Mouse (Mus musculus): Measurements from ENCODE around the gene Unc79. TPM values are rescaled to one million over a fixed set of nuclear protein-coding genes. Genes with fewer than 3 reads are reported as not detected.

Gene Unc79
- polyA plus RNA-seq, 1 experiment from 2014 or later, result 11.3 TPM

- no peak overlapping the region for H3K27ac ChIP-seq
- H3K4me2 ChIP-seq (replicated peaks), result no peak overlapping the region
- no peak overlapping the region for H3K4me3 ChIP-seq (replicated peaks; ENCODE audit: low read length)
- no peaks in the 10 kb centered on the region for H3K27me3 ChIP-seq (ENCODE audit: control insufficient read depth, insufficient read depth, low read length)
- H3K36me3 ChIP-seq (replicated peaks; ENCODE audit: control insufficient read depth, insufficient read depth), result peaks cover 34% of the 10 kb centered on the region
- ATAC-seq (ENCODE audit: low FRiP score) (no peak), DNase-seq (ENCODE audit: low spot score) (no peak)
- H3K9ac ChIP-seq, result no peak overlapping the region
- WGBS, result 95% methylated on average over 1 of the region's 1 CpGs
- no peaks in the 10 kb centered on the region for H3K9me3 ChIP-seq (ENCODE audit: control insufficient read depth, low read length)
- no peaks in the 10 kb centered on the region for H3K4me1 ChIP-seq (replicated peaks; ENCODE audit: control insufficient read depth, insufficient read depth, low read length)
Measured at GRCm38 (mm10) chr12:103099185-103099584, 150.5 kb downstream of the Unc79 start.

GRCm38 (mm10) chr12:103100088-103100487 is 151.4 kb downstream of the Unc79 start:
- no peak for ATAC-seq (ENCODE audit: low FRiP score)
- no peak for DNase-seq (ENCODE audit: low spot score)
- H3K36me3 ChIP-seq (replicated peaks; ENCODE audit: control insufficient read depth, insufficient read depth), result peaks cover 35% of the 10 kb centered on the region
- no peak overlapping the region for H3K9ac ChIP-seq
- no peak overlapping the region for H3K4me2 ChIP-seq (replicated peaks)
- no peaks in the 10 kb centered on the region for H3K4me1 ChIP-seq (replicated peaks; ENCODE audit: control insufficient read depth, insufficient read depth, low read length)
- no peaks in the 10 kb centered on the region for H3K27me3 ChIP-seq (ENCODE audit: control insufficient read depth, insufficient read depth, low read length)
- no peak overlapping the region for H3K4me3 ChIP-seq (replicated peaks; ENCODE audit: low read length)
- 62% methylated on average over 5 of the region's 5 CpGs for WGBS
- H3K27ac ChIP-seq, result no peak overlapping the region
- H3K9me3 ChIP-seq (ENCODE audit: control insufficient read depth, low read length), result no peaks in the 10 kb centered on the region

GRCm38 (mm10) chr12:103103041-103103440 is 154.4 kb downstream of the Unc79 start:
- no peak overlapping the region for H3K4me3 ChIP-seq (replicated peaks; ENCODE audit: low read length)
- WGBS, result 54% methylated on average over 2 of the region's 2 CpGs

GRCm38 (mm10) chr12:103103601-103104000 is 154.9 kb downstream of the Unc79 start:
- Histone ChIP-seq H3K4me2 (replicated peaks) (no peak overlapping the region), H3K27ac (no peak overlapping the region), H3K4me1 (replicated peaks; ENCODE audit: control insufficient read depth, insufficient read depth, low read length) (no peaks in the 10 kb centered on the region), H3K9me3 (ENCODE audit: control insufficient read depth, low read length) (no peaks in the 10 kb centered on the region), H3K4me3 (replicated peaks; ENCODE audit: low read length) (no peak overlapping the region), H3K36me3 (replicated peaks; ENCODE audit: control insufficient read depth, insufficient read depth) (peaks cover 38% of the 10 kb centered on the region), H3K27me3 (ENCODE audit: control insufficient read depth, insufficient read depth, low read length) (no peaks in the 10 kb centered on the region), H3K9ac (no peak overlapping the region)
- WGBS, result 35% methylated on average over 5 of the region's 5 CpGs
- ATAC-seq (ENCODE audit: low FRiP score) (no peak), DNase-seq (ENCODE audit: low spot score) (no peak)

More at GRCm38 (mm10) chr12:103103041-103103440, 154.4 kb downstream of the Unc79 start:
- H3K27ac ChIP-seq, result no peak overlapping the region
- H3K9ac ChIP-seq, result no peak overlapping the region
- H3K9me3 ChIP-seq (ENCODE audit: control insufficient read depth, low read length), result no peaks in the 10 kb centered on the region
- H3K4me2 ChIP-seq (replicated peaks), result no peak overlapping the region
- H3K36me3 ChIP-seq (replicated peaks; ENCODE audit: control insufficient read depth, insufficient read depth), result peaks cover 36% of the 10 kb centered on the region
- DNase-seq (ENCODE audit: low spot score) (no peak), ATAC-seq (ENCODE audit: low FRiP score) (no peak)
- no peaks in the 10 kb centered on the region for H3K4me1 ChIP-seq (replicated peaks; ENCODE audit: control insufficient read depth, insufficient read depth, low read length)
- no peaks in the 10 kb centered on the region for H3K27me3 ChIP-seq (ENCODE audit: control insufficient read depth, insufficient read depth, low read length)

- WGBS, result 92% methylated on average over 7 of the region's 7 CpGs
- Histone ChIP-seq H3K4me3 (replicated peaks; ENCODE audit: low read length) (no peak overlapping the region), H3K9me3 (ENCODE audit: control insufficient read depth, low read length) (no peaks in the 10 kb centered on the region), H3K36me3 (replicated peaks; ENCODE audit: control insufficient read depth, insufficient read depth) (peaks cover 83% of the 10 kb centered on the region), H3K27me3 (ENCODE audit: control insufficient read depth, insufficient read depth, low read length) (no peaks in the 10 kb centered on the region), H3K9ac (no peak overlapping the region), H3K27ac (no peak overlapping the region), H3K4me2 (replicated peaks) (no peak overlapping the region), H3K4me1 (replicated peaks; ENCODE audit: control insufficient read depth, insufficient read depth, low read length) (no peaks in the 10 kb centered on the region)
- no peak for DNase-seq (ENCODE audit: low spot score)
- no peak for ATAC-seq (ENCODE audit: low FRiP score)
Measured at GRCm38 (mm10) chr12:103109301-103109700, 160.6 kb downstream of the Unc79 start.

- Histone ChIP-seq H3K9me3 (ENCODE audit: control insufficient read depth, low read length) (no peaks in the 10 kb centered on the region), H3K27ac (no peak overlapping the region), H3K27me3 (ENCODE audit: control insufficient read depth, insufficient read depth, low read length) (no peaks in the 10 kb centered on the region), H3K36me3 (replicated peaks; ENCODE audit: control insufficient read depth, insufficient read depth) (peaks cover 49% of the 10 kb centered on the region), H3K4me3 (replicated peaks; ENCODE audit: low read length) (no peak overlapping the region), H3K4me2 (replicated peaks) (no peak overlapping the region), H3K4me1 (replicated peaks; ENCODE audit: control insufficient read depth, insufficient read depth, low read length) (no peaks in the 10 kb centered on the region), H3K9ac (no peak overlapping the region)
- ATAC-seq (ENCODE audit: low FRiP score) (no peak), DNase-seq (ENCODE audit: low spot score) (no peak)
- 91% methylated on average over 8 of the region's 8 CpGs for WGBS
Measured at GRCm38 (mm10) chr12:103116639-103117038, 168.0 kb downstream of the Unc79 start.

- DNase-seq (ENCODE audit: low spot score) (no peak), ATAC-seq (ENCODE audit: low FRiP score) (no peak)
- no peaks in the 10 kb centered on the region for H3K4me1 ChIP-seq (replicated peaks; ENCODE audit: control insufficient read depth, insufficient read depth, low read length)
- no peak overlapping the region for H3K9ac ChIP-seq
- no peak overlapping the region for H3K27ac ChIP-seq
- 54% methylated on average over 10 of the region's 10 CpGs for WGBS
- H3K4me3 ChIP-seq (replicated peaks; ENCODE audit: low read length), result no peak overlapping the region
- H3K36me3 ChIP-seq (replicated peaks; ENCODE audit: control insufficient read depth, insufficient read depth), result peaks cover 44% of the 10 kb centered on the region
- no peaks in the 10 kb centered on the region for H3K9me3 ChIP-seq (ENCODE audit: control insufficient read depth, low read length)
- no peak overlapping the region for H3K4me2 ChIP-seq (replicated peaks)
- H3K27me3 ChIP-seq (ENCODE audit: control insufficient read depth, insufficient read depth, low read length), result no peaks in the 10 kb centered on the region
Measured at GRCm38 (mm10) chr12:103117517-103118193, 169.0 kb downstream of the Unc79 start.

- Histone ChIP-seq H3K27ac (no peak overlapping the region), H3K4me2 (replicated peaks) (no peak overlapping the region), H3K9me3 (ENCODE audit: control insufficient read depth, low read length) (no peaks in the 10 kb centered on the region), H3K4me3 (replicated peaks; ENCODE audit: low read length) (no peak overlapping the region), H3K4me1 (replicated peaks; ENCODE audit: control insufficient read depth, insufficient read depth, low read length) (no peaks in the 10 kb centered on the region), H3K9ac (no peak overlapping the region), H3K36me3 (replicated peaks; ENCODE audit: control insufficient read depth, insufficient read depth) (peaks cover 51% of the 10 kb centered on the region), H3K27me3 (ENCODE audit: control insufficient read depth, insufficient read depth, low read length) (no peaks in the 10 kb centered on the region)
- WGBS, result 86% methylated on average over 5 of the region's 5 CpGs
- DNase-seq (ENCODE audit: low spot score) (no peak), ATAC-seq (ENCODE audit: low FRiP score) (no peak)
Measured at GRCm38 (mm10) chr12:103121928-103122327, 173.3 kb downstream of the Unc79 start.

- DNase-seq (ENCODE audit: low spot score) (no peak), ATAC-seq (ENCODE audit: low FRiP score) (no peak)
- H3K27ac ChIP-seq, result no peak overlapping the region
- peaks cover 61% of the 10 kb centered on the region for H3K36me3 ChIP-seq (replicated peaks; ENCODE audit: control insufficient read depth, insufficient read depth)
- H3K4me1 ChIP-seq (replicated peaks; ENCODE audit: control insufficient read depth, insufficient read depth, low read length), result no peaks in the 10 kb centered on the region
- no peaks in the 10 kb centered on the region for H3K27me3 ChIP-seq (ENCODE audit: control insufficient read depth, insufficient read depth, low read length)
- H3K4me2 ChIP-seq (replicated peaks), result no peak overlapping the region
- 32% methylated on average over 1 of the region's 1 CpGs for WGBS
- no peaks in the 10 kb centered on the region for H3K9me3 ChIP-seq (ENCODE audit: control insufficient read depth, low read length)
- H3K9ac ChIP-seq, result no peak overlapping the region
- no peak overlapping the region for H3K4me3 ChIP-seq (replicated peaks; ENCODE audit: low read length)
Measured at GRCm38 (mm10) chr12:103123861-103124260, 175.2 kb downstream of the Unc79 start.

- H3K4me1 ChIP-seq (replicated peaks; ENCODE audit: control insufficient read depth, insufficient read depth, low read length), result no peaks in the 10 kb centered on the region
- 93% methylated on average over 6 of the region's 6 CpGs for WGBS
- H3K4me2 ChIP-seq (replicated peaks), result no peak overlapping the region
- no peak overlapping the region for H3K4me3 ChIP-seq (replicated peaks; ENCODE audit: low read length)
- ATAC-seq (ENCODE audit: low FRiP score), result no peak
- H3K9me3 ChIP-seq (ENCODE audit: control insufficient read depth, low read length), result no peaks in the 10 kb centered on the region
- no peak overlapping the region for H3K27ac ChIP-seq
- no peaks in the 10 kb centered on the region for H3K27me3 ChIP-seq (ENCODE audit: control insufficient read depth, insufficient read depth, low read length)
- DNase-seq (ENCODE audit: low spot score), result no peak
- peaks cover 80% of the 10 kb centered on the region for H3K36me3 ChIP-seq (replicated peaks; ENCODE audit: control insufficient read depth, insufficient read depth)
- no peak overlapping the region for H3K9ac ChIP-seq
Measured at GRCm38 (mm10) chr12:103128914-103129313, 180.3 kb downstream of the Unc79 start.
